Mouse (Mus musculus) ES-E14 (cell line): ENCODE results near the gene Erc1. TPM values are rescaled to one million over a fixed set of nuclear protein-coding genes. Genes with fewer than 3 reads are reported as not detected.

Source experiments
- DNase-seq: peaks from one replicate; pipeline ENCODE4 v3.0.0-alpha.2; 2013; ENCODE audit warnings: low read depth, low spot score
- H3K27ac ChIP-seq: 2 replicates; pipeline ENCODE4 v1.5.1; 2012; ENCODE audit warnings: low read depth, mild to moderate bottlenecking, low read length, moderate library complexity, mixed read lengths; ENCODE audit not compliant: poor library complexity, insufficient read depth, severe bottlenecking
- H3K36me3 ChIP-seq: 2 replicates; pipeline ENCODE4 v1.6.1; 2012; ENCODE audit warnings: mild to moderate bottlenecking, low read length, moderate library complexity, mixed read lengths; ENCODE audit not compliant: control insufficient read depth, poor library complexity, insufficient read depth, severe bottlenecking
- H3K4me1 ChIP-seq, 2 experiments: fragments of 150-350 bp in 1 of 2; sonication (generic) in 1 of 2; 2 replicates each; pipeline ENCODE4 v1.6.1; 2012; ENCODE audit warnings: low read length in 2 of 2, mild to moderate bottlenecking in 1 of 2, mixed read lengths in 1 of 2; ENCODE audit not compliant: control insufficient read depth in 2 of 2, insufficient read depth in 2 of 2, poor library complexity in 1 of 2
- H3K4me3 ChIP-seq, 2 experiments: fragments of 150-350 bp in 1 of 2; sonication (generic) in 1 of 2; 2 replicates each; pipeline ENCODE4 v1.5.1; 2012; ENCODE audit warnings: low read length in 2 of 2, low read depth in 1 of 2, mild to moderate bottlenecking in 1 of 2, mixed read lengths in 1 of 2; ENCODE audit not compliant: insufficient read depth in 1 of 2, poor library complexity in 1 of 2, severe bottlenecking in 1 of 2
- H3K9ac ChIP-seq: 2 replicates; pipeline ENCODE4 v1.6.1; 2012; ENCODE audit warnings: low read depth, mild to moderate bottlenecking, low read length, mixed read lengths; ENCODE audit not compliant: poor library complexity, insufficient read depth, severe bottlenecking
- H3K9me3 ChIP-seq: fragments of 150-350 bp; sonication (generic); 2 replicates; pipeline ENCODE4 v1.6.1; 2012; ENCODE audit warnings: low read depth, mild to moderate bottlenecking, low read length; ENCODE audit not compliant: control insufficient read depth, insufficient read depth
- CHD2 ChIP-seq: IDR thresholded peaks from 2 replicates; pipeline ENCODE4 v1.6.1; 2014; ENCODE audit warnings: mild to moderate bottlenecking, low read depth, low read length, inconsistent platforms
- HCFC1 ChIP-seq: IDR thresholded peaks from 2 replicates; pipeline ENCODE4 v1.6.1; 2012; ENCODE audit warnings: low read length, inconsistent platforms, borderline replicate concordance; ENCODE audit not compliant: insufficient read depth
- MAFK ChIP-seq: IDR thresholded peaks from 2 replicates; pipeline ENCODE4 v1.6.1; 2014; ENCODE audit warnings: mild to moderate bottlenecking, low read depth, low read length, inconsistent platforms; ENCODE audit not compliant: insufficient read depth
- ZC3H11A ChIP-seq: IDR thresholded peaks from 2 replicates; pipeline ENCODE4 v1.6.1; 2012; ENCODE audit warnings: low read depth, mild to moderate bottlenecking, inconsistent platforms, low read length, borderline replicate concordance
- ZNF384 ChIP-seq: IDR thresholded peaks from 2 replicates; pipeline ENCODE4 v1.6.1; 2012; ENCODE audit warnings: low read depth, low read length, inconsistent platforms
- in situ Hi-C, 2 experiments: fragments of 600-800 bp; cut with MboI; formaldehyde crosslinking; loops; one replicate each; pipeline ENCODE4 v1.15.1; 2025; ENCODE audit warnings: low sequenced_read_pairs in 2 of 2, inconsistent platforms in 1 of 2; ENCODE audit not compliant: unreplicated experiment in 2 of 2
- total RNA-seq: library from RNA; depleted of rRNA; stranded (reverse); fragments of 300-350 nt; gene quantifications from 2 replicates; pipeline ENCODE4 v1.2.3, GENCODE M21; 2012; rRNA removed

Gene Erc1
- total RNA-seq, 1 experiment = 16.5 TPM

DNA sequence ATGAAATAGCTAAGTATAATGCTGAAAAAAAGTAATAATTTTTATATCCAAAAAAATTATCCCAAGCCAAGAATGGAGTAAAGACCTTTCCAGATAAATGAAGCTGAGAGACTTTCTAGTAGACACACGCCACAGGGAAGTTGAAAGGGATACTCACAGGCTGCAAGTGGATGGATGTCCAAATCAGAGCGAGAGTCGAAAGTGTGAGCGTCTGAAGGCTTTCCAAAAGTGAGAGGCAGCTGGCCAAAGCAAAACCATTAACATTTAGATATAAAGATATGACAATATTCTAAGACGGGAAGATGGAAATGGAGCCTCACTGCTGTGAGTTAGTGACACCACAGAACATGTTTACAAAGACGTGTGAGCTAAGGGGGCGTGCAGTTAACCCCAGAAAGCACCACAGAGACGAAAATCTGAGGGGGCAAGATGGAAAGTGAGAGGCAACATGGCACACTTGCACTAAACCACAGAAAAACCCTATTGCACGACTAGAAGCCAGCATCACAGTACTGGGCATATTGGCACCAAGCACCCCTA lies 314.7 kb downstream of the Erc1 start:
- no peaks in the 10 kb centered on the region for H3K4me1 ChIP-seq
- TF ChIP-seq CHD2 (no peak), ZNF384 (no peak)
- H3K4me3 ChIP-seq = no peak overlapping the region
- H3K9me3 ChIP-seq = no peaks in the 10 kb centered on the region
- H3K9ac ChIP-seq = no peak overlapping the region
- no peaks in the 10 kb centered on the region for H3K36me3 ChIP-seq
- H3K27ac ChIP-seq = no peak overlapping the region
- DNase-seq = no peak
- in situ Hi-C loops = no loop called here

DNA sequence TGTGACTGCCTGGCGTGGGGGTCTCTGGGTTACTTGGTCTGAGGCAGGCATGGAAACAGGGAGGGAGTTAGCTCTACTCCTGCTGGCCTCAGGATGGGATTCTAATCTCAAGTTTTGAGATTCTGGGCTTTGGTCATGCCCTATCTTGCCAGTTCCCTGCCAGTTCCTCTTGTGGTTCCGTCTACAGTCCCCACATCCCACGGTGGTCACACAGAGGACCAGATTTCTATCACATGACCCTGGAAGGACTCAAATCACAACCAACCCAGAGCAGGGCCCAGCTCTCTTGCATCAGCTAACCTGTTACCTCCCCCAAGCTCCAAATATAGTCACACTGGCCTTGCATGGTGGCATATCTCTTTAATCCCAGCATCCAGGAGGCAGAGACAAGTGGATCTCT lies 318.3 kb downstream of the Erc1 start:
- in situ Hi-C loops = no loop called here
- DNase-seq = no peak
- H3K36me3 ChIP-seq = no peaks in the 10 kb centered on the region
- H3K27ac ChIP-seq = no peak overlapping the region
- no peak overlapping the region for H3K9ac ChIP-seq
- H3K4me1 ChIP-seq = no peaks in the 10 kb centered on the region
- H3K4me3 ChIP-seq = no peak overlapping the region
- TF ChIP-seq ZC3H11A (no peak), CHD2 (no peak), ZNF384 (no peak), HCFC1 (no peak), MAFK (no peak)
- H3K9me3 ChIP-seq = no peaks in the 10 kb centered on the region

DNA sequence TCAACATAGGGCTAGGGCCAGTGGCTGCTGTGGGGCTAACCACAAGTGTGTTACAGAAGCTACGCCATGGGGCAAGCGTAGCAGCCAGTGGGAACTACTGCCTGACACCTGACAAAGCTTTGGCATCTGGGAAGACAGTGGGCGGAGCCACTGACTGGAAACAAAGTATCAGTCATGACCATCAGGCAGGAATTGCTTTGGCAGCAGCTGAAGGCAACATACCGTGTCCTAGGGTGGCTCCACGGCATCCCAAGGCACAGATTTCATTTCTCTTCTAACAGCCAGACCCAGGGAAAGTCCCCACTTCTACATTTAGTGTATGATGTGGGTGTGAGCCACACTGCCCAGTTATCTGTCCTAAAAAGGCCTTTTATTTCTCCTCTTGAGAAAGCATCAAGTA lies 321.5 kb downstream of the Erc1 start:
- H3K36me3 ChIP-seq = no peaks in the 10 kb centered on the region
- H3K4me1 ChIP-seq = no peaks in the 10 kb centered on the region
- in situ Hi-C loops = no loop called here
- no peaks in the 10 kb centered on the region for H3K9me3 ChIP-seq
- H3K9ac ChIP-seq = no peak overlapping the region
- TF ChIP-seq CHD2 (no peak), ZC3H11A (no peak), HCFC1 (no peak), ZNF384 (no peak), MAFK (no peak)
- H3K27ac ChIP-seq = no peak overlapping the region
- DNase-seq = no peak
- H3K4me3 ChIP-seq = no peak overlapping the region

DNA sequence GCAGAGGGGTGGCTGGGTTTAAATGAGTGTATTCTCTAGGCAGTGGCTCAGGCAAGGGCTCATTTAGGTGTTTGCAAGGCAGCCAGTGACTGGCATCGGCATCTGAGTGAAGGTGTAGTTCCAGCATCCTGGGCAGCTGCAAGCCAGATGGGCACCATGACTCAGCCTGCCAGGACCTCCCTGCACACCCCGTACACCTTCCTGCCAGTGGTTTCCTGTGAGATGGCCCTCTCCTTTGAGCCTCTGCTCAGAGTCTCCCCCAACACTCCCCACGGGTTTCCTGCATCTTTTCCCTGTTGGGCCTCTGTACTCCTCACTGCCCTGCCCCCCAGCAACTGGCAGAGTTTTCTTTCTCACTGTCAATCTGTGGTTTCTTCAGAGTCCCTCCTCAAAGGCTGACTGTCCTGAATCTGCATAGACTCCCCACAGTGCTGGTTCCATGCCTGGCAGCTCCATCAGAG lies 326.0 kb downstream of the Erc1 start:
- no peak overlapping the region for H3K4me3 ChIP-seq
- DNase-seq = no peak
- H3K9ac ChIP-seq = no peak overlapping the region
- in situ Hi-C loops = no loop called here
- no peak for TF ChIP-seq MAFK
- no peak for TF ChIP-seq CHD2
- no peak for TF ChIP-seq HCFC1
- TF ChIP-seq ZNF384 = no peak
- no peak for TF ChIP-seq ZC3H11A
- H3K4me1 ChIP-seq = no peaks in the 10 kb centered on the region
- H3K27ac ChIP-seq = no peak overlapping the region
- H3K36me3 ChIP-seq = no peaks in the 10 kb centered on the region
- H3K9me3 ChIP-seq = no peaks in the 10 kb centered on the region

DNA sequence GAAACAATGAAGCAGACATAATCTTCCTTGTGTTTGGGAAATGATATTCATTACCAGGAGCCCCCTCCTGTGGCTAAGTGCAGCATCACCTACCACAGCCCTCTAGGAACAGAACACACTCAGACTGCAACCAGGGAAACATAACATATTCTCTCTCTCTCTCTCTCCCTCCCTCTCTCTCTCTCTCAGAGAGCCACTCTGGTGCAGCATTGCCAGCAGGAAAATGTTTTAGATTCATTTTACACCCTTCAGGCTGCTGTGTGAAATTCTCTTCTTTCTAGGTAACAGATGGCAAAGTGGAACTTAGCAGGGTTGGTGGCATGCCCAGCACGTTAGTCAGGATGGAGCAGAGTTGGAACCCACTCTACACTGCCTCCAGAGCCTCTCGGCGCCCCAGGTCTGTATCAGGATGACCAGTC lies 326.5 kb downstream of the Erc1 start:
- Histone ChIP-seq H3K4me3 (no peak overlapping the region), H3K9ac (no peak overlapping the region), H3K4me1 (no peaks in the 10 kb centered on the region), H3K9me3 (no peaks in the 10 kb centered on the region), H3K27ac (no peak overlapping the region), H3K36me3 (no peaks in the 10 kb centered on the region)
- TF ChIP-seq HCFC1 (no peak), MAFK (no peak), ZNF384 (no peak), CHD2 (no peak), ZC3H11A (no peak)
- DNase-seq = no peak
- in situ Hi-C loops = no loop called here

Other genes with a start within 250 kb of the Erc1 start
- 21.9 and 26.4 TPM in 2 replicates for gene Rad52, start 54.5 kb upstream of the Erc1 start, total RNA-seq
- 109 and 165 TPM in 2 replicates for gene Wnk1, start 190.5 kb upstream of the Erc1 start, total RNA-seq
- 0.90 and 1.2 TPM in 2 replicates for gene Ninj2, start 245.2 kb upstream of the Erc1 start, total RNA-seq